Mouse (Mus musculus) bone marrow macrophage, adult 2 months (primary cell): ENCODE results near the gene Pkp4.

ENCODE experiments used
- CTCF ChIP-seq: IDR thresholded peaks from 2 replicates; pipeline ENCODE4 v1.5.1; 2012; ENCODE audit warnings: low read depth, mild to moderate bottlenecking, low read length, moderate library complexity
- POLR2A ChIP-seq: IDR thresholded peaks from 2 replicates; pipeline ENCODE4 v1.6.1; 2012; ENCODE audit warnings: mild to moderate bottlenecking, low read depth, low read length, borderline replicate concordance

DNA sequence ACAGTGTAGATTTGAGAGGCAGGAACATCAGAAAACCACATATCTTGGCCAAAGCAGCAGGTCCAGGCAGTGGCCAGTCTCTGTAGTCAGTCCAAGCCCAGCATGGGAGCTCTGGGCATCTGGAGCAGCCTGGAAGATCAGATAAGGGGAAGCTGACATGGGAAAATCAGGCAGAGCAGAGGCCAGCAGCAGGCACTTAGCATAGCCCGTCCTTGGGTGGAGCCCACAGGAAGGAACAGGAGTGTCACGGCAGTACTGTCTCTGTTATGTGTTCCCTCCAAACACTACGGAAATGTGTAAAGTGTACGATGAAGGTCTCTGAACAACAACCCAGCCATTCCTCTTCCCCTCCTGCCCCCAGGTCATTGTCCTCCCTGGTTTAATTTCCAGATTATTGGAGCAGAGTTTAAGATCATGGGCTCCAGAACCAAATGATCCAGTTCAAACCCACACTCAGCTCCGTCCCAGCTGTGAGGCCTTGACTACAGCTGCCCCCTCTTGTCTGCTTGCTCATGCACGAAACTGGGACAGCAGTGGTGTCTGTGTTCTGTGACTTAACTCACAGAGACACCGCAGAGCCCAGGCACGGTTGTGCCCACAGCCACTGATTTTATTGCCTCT, 241.3 kb downstream of the Pkp4 start:
- TF ChIP-seq CTCF: no peak
- no peak for TF ChIP-seq POLR2A
